7 mouse cellular contexts compared by ENCODE assay signal in genomic region chr8:88299907-88300603, GRCm38 (mm10). TPM values are rescaled to one million over a fixed set of nuclear protein-coding genes. Genes with fewer than 3 reads are reported as not detected.
A peak's percentile ranks its signal among the peaks of the same experiment; 100 is the strongest.
DNase-seq lines count a peak whose midpoint lies in the region; ATAC-seq lines count a peak whose summit lies in the region.

No protein-coding gene starts in this region.

- WGBS in embryonic facial prominence, embryonic 10.5 days, result 82% methylated on average over 10 of the region's 10 CpGs
- WGBS in limb, embryonic 15.5 days, result 53% methylated on average over 10 of the region's 10 CpGs
- 84% methylated on average over 10 of the region's 10 CpGs for WGBS in midbrain, embryonic 15.5 days

- peaks cover 25% of the 10 kb centered on the region for H3K4me1 ChIP-seq in embryonic facial prominence, embryonic 10.5 days
- H3K4me1 ChIP-seq in limb, embryonic 15.5 days, result peaks cover 20% of the 10 kb centered on the region
- H3K4me1 ChIP-seq in midbrain, embryonic 15.5 days, result 0 out of 2 replicates have a peak, but pooled peaks cover 4% of the 10 kb centered on the region

- H3K27ac ChIP-seq in embryonic facial prominence, embryonic 10.5 days (replicated peaks), result peak overlapping the region; percentile 52
- no peak overlapping the region for H3K27ac ChIP-seq in limb, embryonic 15.5 days
- H3K27ac ChIP-seq in midbrain, embryonic 15.5 days, result no peak overlapping the region

- no peak overlapping the region for H3K4me3 ChIP-seq in embryonic facial prominence, embryonic 10.5 days
- no peak overlapping the region for H3K4me3 ChIP-seq in limb, embryonic 15.5 days
- H3K4me3 ChIP-seq in midbrain, embryonic 15.5 days, result no peak overlapping the region

- H3K4me2 ChIP-seq in limb, embryonic 15.5 days, result no peak overlapping the region
- no peak overlapping the region for H3K4me2 ChIP-seq in midbrain, embryonic 15.5 days

- no peak for ATAC-seq in limb, embryonic 15.5 days (ENCODE audit: insufficient number of reproducible peaks, low FRiP score, low TSS enrichment, low read depth)
- ATAC-seq in midbrain, embryonic 15.5 days (replicated peaks), result no peak

- H3K36me3 ChIP-seq in embryonic facial prominence, embryonic 10.5 days (replicated peaks), result no peaks in the 10 kb centered on the region
- H3K36me3 ChIP-seq in limb, embryonic 15.5 days, result no peaks in the 10 kb centered on the region
- H3K36me3 ChIP-seq in splenic B cell, adult 2 months (ENCODE audit: control insufficient read depth, insufficient read depth, low read length, poor library complexity, severe bottlenecking), result peaks cover 10% of the 10 kb centered on the region
- H3K36me3 ChIP-seq in midbrain, embryonic 15.5 days (replicated peaks), result no peaks in the 10 kb centered on the region

- 0 out of 2 replicates have a peak overlapping the region, but pooled peaks have one; percentile 2 for H3K9ac ChIP-seq in limb, embryonic 15.5 days
- no peak overlapping the region for H3K9ac ChIP-seq in midbrain, embryonic 15.5 days

- no peaks in the 10 kb centered on the region for H3K9me3 ChIP-seq in embryonic facial prominence, embryonic 10.5 days
- no peaks in the 10 kb centered on the region for H3K9me3 ChIP-seq in limb, embryonic 15.5 days
- H3K9me3 ChIP-seq in midbrain, embryonic 15.5 days, result no peaks in the 10 kb centered on the region

- H3K27me3 ChIP-seq in embryonic facial prominence, embryonic 10.5 days (replicated peaks; ENCODE audit: low read depth, poor library complexity, severe bottlenecking), result peaks cover 5% of the 10 kb centered on the region; the same call in 1 of the 2 replicates
- no peaks in the 10 kb centered on the region for H3K27me3 ChIP-seq in limb, embryonic 15.5 days
- H3K27me3 ChIP-seq in splenic B cell, adult 2 months (ENCODE audit: control insufficient read depth, insufficient read depth, low read length, poor library complexity, severe bottlenecking), result no peaks in the 10 kb centered on the region
- H3K27me3 ChIP-seq in midbrain, embryonic 15.5 days (replicated peaks), result no peaks in the 10 kb centered on the region

- peak; percentile 52 for DNase-seq in lung, postnatal 25 days (ENCODE audit: low spot score)
- no peak for DNase-seq in lung, postnatal 10 days
- DNase-seq in embryonic facial prominence, embryonic 10.5 days (ENCODE audit: low spot score), result no peak
- peak; percentile 56 for DNase-seq in splenic B cell, adult 2 months (ENCODE audit: low read depth, low spot score)
- DNase-seq in cerebellum, postnatal 36 days, result no peak

RNA-seq across cellular contexts. Expression of gene Adcy7, which starts 27.9 kb away (rescaled TPM):
- 2.4 and 2.6 TPM in 2 replicates for polyA plus RNA-seq in embryonic facial prominence, embryonic 10.5 days (2016; fragmentation: Nextera tagmentation; extraction: Ambion mirVana)
- 7.3 and 8.3 TPM in 2 replicates for polyA plus RNA-seq in limb, embryonic 15.5 days (2015; fragmentation: Nextera tagmentation; extraction: Ambion mirVana)
- 4.1 and 4.3 TPM in 2 replicates for polyA plus RNA-seq in midbrain, embryonic 15.5 days (2015; fragmentation: Nextera tagmentation; extraction: Ambion mirVana)

Comparison
In these comparisons a context has a peak if more than half of its experiments do, and no peak if none do; other contexts are left out.
1. DNase-seq: peak in lung, postnatal 25 days (single experiment) and splenic B cell, adult 2 months (single experiment); none in lung, postnatal 10 days (single experiment), embryonic facial prominence, embryonic 10.5 days (single experiment) and cerebellum, postnatal 36 days (0 of 2).